Mouse (Mus musculus) naive thymus-derived CD4-positive, alpha-beta T cell, adult 2 months (primary cell): ENCODE data around the gene Mif.
"Not testable (repeated sequence)": the region's sequence is repeated elsewhere in the genome, so short reads cannot be mapped to it uniquely, and the experiment has no call there.

Source experiments
- DNase-seq: peaks from one replicate; pipeline ENCODE4 v3.0.0-alpha.2; 2011; ENCODE audit warnings: low read depth

Mif gene

DNA sequence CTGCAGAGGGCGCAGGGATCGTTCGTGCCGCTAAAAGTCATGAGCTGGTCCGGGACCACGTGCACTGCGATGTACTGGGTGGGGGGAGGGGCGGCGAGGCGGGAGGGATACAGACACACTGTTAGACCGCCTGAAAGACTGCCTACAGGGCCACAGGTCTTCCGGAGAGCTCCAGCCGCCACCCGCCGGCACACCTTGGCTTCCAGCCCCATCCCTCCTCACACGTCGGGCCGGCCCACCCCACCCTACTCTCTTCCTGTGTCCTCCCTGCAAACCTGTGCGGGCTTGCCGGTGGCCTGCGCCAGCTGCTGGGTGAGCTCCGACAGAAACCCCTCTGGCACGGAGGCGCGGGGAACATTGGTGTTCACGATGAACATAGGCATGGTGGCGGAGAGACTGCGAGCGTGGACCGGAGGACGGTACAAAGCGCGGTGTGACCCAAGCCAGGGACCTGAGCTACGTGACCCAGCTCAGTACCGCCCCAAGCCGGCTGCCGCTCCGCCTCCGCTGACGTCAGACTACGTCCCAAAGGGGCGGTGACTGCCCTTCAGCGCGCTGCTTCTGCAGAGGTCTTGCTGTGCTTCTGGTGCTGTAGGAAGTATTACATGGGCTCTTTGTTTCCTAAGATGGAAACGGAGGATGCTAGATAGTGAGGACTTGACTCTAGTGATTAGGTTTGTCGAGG lies at the start of gene Mif:
Mif (minus strand) TSS at position 455 of the 685 bp plus-strand sequence.
- peak; percentile 96 for DNase-seq

- DNase-seq: no peak
Observed at GRCm38 (mm10) chr10:75906882-75907281, 46.8 kb upstream of the Mif start.

DNA sequence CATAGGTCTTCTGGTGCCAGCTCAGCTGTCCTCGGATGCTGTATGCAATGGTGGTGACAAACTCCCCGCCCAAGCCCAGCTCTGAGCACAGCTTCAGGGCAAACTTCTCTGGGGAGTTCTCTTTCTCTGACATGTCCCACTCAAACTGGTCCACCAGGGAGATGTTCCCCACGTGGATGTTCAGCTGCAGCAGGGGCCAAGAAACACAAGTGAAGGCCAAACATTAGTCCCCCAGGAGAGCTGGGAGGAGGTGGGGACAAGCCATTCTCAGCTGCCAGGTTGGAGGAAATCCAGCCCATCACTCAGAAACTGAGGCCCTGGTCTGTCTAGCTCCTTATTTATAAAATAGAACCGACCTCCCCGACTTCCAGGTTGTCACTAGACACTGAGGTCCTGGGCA lies 44.4 kb upstream of the Mif start:
- no peak for DNase-seq

DNA sequence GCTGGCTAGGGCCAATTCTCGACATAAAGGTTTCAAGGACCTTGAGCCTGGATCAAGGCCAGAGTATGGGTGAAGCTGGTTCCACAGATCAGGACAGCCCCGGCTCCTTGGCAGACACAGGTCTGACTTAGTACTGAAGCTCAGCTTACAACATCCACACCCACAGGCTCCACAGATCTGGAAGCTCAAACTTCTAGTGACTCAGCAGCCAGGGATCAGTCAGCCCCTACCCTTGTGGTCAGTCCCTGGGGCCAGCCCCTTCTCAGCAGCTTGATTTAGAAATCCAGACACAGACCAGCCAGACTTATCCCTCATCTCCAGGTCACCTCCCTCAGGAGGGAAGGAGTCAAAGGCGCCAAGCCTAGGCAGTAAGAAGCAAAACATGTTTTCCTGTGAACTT lies 38.8 kb upstream of the Mif start:
- no peak for DNase-seq

DNA sequence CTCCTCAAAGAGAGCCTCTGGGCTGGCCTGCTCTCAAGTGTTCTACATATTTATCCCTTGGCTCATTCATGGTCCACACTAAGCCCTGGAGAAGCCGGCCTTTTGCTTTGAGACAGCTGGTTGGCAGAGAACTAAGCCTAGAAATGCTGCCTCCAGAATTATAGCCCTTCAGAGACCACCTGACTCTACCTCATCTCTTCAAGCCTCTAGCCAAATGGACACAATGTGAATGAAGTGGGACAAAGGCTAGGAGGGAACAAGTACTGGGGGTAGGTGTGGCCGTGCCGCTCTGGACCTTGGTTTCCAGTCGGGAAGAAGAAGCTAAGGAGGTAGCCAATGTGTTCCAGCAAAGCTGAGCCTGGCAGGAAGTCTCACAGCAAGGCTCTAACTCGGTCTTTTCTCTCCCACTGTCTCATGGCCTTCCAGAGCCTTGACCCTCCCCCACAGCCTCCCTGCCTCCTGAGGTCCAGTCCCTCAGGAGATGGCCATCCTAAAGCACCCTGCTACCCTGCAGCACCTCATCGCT lies 38.1 kb upstream of the Mif start:
- DNase-seq: no peak

GRCm38 (mm10) chr10:75897373-75897772 lies 37.3 kb upstream of the Mif start:
- DNase-seq: peak; percentile 65

GRCm38 (mm10) chr10:75896208-75896607 lies 36.2 kb upstream of the Mif start:
- DNase-seq: no peak

GRCm38 (mm10) chr10:75895730-75896129 lies 35.7 kb upstream of the Mif start:
- DNase-seq: no peak

- DNase-seq: no peak
Observed at GRCm38 (mm10) chr10:75894601-75895000, 34.6 kb upstream of the Mif start.

GRCm38 (mm10) chr10:75893089-75893750 lies 33.2 kb upstream of the Mif start, which contains the start of gene Derl3:
Gene Derl3, plus strand, starts transcription at chr10:75893413.
- peak; percentile 97 for DNase-seq

GRCm38 (mm10) chr10:75889406-75890153 lies 29.5 kb upstream of the Mif start:
- DNase-seq: no peak

GRCm38 (mm10) chr10:75887504-75887903 lies 27.5 kb upstream of the Mif start:
- DNase-seq: not testable (repeated sequence)

DNA sequence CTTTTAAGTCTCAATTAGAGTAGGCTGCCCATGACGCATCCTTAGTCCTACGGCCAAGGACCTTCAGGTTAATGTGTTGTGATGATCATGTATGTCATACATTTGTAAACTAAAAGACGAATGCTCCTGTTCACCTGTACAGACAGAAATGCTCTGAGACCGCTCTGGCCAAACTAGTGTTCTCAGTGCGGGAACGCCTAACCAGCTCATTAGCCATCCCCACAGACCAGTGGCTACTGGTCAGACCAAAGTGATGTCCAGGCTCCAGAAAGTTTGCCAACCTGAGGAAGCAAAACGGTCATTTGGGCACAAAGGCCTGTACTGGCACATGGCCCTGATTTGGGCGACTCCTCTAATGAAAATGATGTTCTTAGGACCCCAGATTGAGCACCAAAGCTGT lies 24.7 kb upstream of the Mif start:
- DNase-seq: no peak

GRCm38 (mm10) chr10:75883232-75883552 lies 23.2 kb upstream of the Mif start:
- peak; percentile 76 for DNase-seq

GRCm38 (mm10) chr10:75882433-75883231 lies 22.6 kb upstream of the Mif start:
- no peak for DNase-seq

DNA sequence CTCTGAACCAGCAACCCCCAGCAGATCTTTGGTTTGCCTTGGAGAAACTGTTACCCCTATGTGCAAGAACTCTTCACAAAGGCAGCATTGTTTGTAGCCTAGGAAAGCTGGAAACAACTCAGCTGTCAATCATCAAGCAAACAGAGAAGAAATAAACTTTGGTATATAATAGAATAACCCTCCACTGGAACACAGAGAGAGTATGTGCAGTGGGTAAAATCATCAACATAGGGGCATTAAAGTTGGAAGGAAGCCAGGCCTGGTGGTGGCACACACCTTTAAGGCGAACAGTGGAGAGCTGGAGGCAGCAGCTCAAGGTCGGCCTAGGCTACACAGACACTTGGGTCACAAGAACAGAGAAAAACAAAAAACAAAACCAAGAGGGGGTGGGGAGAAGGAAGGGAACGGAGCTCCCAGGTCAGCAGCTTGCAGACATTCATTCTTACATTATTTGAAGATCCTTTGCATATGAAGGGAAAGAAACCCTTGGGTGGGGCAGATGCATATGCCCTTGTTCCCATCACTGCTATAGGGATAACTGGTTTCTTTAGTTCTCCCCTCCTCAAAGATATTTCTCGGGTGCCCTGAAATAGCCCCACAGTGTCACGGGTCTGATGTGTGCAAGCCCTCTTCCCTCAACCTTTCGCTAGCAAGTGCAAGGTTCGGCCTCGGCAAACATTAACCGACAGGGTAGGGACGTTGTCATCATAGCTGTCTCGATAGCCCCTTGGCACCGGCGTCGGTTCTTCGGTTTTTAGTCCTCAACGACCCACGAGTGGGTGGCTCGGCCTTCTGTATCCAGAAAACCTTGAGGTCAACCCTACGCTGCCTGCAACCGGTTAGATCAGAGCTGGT lies 21.8 kb upstream of the Mif start:
- DNase-seq: no peak

DNA sequence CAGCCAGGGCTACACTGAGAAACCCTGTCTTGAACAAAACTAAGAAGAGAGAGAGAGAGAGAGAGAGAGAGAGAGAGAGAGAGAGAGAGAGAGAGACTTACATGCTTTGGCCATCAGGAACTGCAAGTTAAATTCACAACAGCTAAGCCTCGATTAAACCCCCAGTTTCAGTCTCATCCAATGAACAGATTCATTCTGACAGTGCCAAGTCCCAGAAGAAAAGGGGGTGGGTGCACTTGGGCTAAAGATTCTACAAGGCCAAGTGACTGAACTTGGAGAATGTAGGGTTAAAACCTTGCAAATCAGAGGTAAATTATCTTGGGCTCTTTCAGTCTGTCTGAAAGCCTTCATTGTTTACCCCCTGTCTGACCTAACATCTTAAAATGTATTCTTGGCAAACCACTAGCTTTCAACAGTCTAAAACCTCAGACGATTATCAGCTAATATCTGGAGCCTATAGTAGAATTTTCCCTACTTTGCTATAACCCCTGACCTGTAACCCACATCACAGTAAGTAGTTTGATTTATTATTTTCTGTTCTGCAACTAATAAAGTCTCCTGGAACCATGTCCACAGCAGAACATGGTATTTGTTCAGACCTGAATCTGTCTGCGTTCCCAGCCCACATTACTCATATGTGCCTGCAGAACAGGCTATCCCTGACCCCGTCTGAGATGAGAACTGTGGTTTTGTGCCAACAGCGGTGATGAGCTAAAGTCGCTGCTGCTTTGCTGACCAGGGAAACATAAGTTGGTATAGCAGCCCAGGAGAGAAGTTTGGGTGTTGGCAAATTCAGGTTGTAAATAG lies 20.9 kb upstream of the Mif start:
- no peak for DNase-seq

DNA sequence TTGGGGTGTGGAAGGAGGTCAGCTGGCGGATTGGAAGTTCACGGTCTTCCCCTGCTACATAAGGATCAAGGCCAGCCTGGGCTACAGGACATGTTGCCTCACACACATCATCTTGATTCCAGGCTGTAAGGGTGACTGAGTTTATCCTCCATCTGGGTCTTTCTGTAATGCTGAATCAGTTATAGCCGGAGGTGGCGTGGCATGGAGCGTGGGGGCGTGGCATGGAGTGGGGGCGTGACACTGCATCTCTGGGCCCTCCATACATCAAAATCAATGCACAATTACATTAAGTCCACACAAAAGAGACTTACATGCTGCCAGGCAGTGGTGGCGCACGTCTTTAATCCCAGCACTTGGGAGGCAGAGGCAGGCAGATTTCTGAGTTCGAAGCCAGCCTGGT lies 20.3 kb upstream of the Mif start:
- DNase-seq: no peak

DNA sequence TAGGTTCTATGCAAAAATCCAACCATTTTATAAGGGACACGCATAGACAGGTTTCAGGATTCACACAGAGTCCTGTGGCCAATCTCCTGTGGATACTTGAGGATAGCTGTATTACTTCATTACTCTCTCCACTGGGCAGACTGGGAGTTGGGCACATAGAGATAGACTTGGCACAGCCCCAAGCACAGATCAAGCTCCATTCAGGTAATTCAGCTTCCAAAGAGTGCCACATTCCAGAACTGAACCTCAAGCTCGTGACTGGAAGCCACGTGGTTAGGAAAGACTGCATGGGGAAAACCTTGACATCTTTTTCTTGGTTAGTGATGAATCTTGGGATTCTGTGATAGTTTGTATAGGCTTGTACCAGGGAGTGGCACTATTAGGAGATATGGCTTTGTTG lies 18.8 kb upstream of the Mif start:
- DNase-seq: no peak

- DNase-seq: no peak
Observed at GRCm38 (mm10) chr10:75873543-75874170, 13.6 kb upstream of the Mif start.
